Mouse (Mus musculus): ENCODE measurements at regions not wholly inside any gene's neighbourhood (a gene's known extent, or its start where the extent isn't known, plus 50 kb on each side); places are given as distances from the start of the nearest gene placed in this dataset.
A peak's percentile ranks its signal among the peaks of the same experiment; 100 is the strongest.

DNA sequence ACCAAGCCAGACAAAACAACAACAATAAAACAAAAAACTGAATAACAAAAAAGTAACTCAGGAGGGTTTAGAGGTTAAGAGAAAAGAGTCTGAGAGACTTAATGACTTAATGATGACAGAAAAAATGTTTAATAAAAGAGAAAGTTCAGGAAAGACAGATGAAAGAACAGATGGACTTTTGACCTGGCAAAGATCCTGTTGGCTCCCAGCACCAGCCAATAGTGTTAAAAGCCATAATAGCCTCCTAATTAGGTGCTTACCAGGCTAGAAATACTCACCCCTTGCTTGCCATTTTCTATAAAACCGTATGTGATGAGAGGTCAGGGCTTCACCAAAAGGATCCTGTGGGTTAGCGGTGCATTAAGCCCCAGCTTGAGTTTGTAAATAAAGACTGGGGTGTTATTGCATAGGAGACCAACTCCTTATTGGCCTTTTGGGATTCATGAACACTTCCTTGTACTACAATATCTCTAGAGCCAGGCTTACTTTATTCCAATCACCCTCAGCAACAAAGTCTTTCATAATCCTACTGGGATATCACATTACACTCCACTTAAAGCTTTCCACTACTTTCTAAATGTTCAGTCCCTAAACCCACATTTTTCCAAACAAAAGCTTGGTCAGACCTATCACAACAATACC lies 282.1 kb upstream of the Rasa1 start:
- no peak for DNase-seq (ENCODE audit: low spot score in 2 of 2)

GRCm38 (mm10) chr13:85557821-85558220 lies 268.9 kb upstream of the Rasa1 start:
- no peak for DNase-seq (ENCODE audit: low spot score in 2 of 2)

- DNase-seq (ENCODE audit: low spot score in 2 of 2): peak; percentile 43 to 76
Measured at GRCm38 (mm10) chr13:85556101-85556853, 267.3 kb upstream of the Rasa1 start.

DNA sequence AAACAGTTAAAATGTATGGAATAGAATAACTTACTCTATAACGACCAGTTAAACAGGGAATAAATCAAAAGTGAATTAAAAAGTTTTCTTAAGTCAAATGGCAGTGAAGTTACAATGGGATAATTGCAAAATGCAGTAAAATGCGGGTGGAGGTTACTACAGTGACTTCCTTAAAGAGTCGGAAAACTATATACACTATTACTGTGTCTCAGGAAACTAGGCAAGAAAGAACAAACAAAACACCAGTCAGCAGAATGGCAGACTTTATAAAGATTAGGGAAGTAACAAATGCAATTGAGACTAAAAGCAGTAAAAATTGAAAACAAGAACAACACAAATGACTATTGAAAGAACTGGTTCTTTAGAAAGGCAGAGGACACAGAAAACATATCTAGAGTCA lies 264.1 kb upstream of the Rasa1 start:
- no peak for DNase-seq (ENCODE audit: low spot score in 2 of 2)

- peak; percentile 34 to 56 for DNase-seq (ENCODE audit: low spot score in 2 of 2)
Measured at GRCm38 (mm10) chr13:85509671-85510070, 220.7 kb upstream of the Rasa1 start.

DNA sequence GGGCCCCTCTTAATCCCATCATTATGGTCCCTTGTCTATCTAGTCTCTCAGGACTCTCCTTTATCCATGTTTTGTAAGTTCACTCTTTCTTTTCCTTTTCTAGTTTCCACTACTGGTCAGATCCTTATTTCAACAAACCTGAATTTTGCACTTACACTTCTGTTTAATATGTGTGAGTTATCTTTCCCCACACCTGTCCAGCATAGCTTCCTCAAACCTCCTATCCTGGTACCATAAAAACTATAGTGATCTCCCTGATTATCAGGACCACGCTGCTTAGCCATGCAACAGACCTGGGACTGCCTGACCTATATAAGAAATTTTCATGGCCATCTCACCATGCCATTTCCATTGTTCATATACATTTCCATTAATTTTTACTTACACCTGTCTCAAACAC lies 219.6 kb upstream of the Rasa1 start:
- DNase-seq (ENCODE audit: low spot score in 2 of 2): no peak

- peak; percentile 61 to 68 for DNase-seq (ENCODE audit: low spot score in 2 of 2)
Measured at GRCm38 (mm10) chr13:85507374-85508101, 218.6 kb upstream of the Rasa1 start.

DNA sequence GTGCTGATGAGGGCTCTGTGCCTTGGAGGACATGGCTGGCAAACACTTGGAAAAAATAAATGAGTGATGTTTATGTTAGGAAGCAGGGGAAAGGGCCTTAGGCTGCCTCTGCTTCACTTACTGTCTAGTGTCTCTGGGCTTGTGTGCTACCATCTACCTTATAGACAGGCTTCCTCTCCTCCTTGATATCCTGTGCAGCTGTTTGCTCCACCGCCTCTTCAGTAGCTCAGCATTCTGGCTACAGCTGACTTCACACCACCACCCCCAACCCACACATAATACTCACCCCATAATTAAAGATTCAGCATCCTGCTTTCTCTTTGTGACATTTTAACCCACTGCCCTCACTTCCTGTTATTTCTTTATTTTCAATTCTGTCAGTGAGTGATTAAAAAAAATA lies 217.9 kb upstream of the Rasa1 start:
- peak; percentile 69 to 73 for DNase-seq (ENCODE audit: low spot score in 2 of 2)

DNA sequence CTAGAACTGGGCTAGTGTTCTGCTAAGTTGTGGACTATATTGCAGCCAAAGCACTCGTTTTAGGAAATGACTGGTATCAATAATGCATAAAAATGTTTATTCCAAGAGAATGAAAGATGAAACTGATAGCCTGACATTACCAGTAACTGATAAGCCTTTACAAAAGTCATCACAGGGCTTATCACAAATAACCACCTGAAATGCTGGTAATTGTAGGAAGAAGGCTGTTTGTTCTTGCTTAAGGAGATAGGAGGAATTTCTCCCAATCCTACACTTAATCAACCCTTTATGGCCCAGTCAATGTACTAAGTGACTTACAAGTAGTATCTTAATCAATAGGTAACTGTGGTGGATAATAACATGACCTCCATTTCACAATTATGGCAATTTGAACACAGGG lies 217.1 kb upstream of the Rasa1 start:
- no peak for DNase-seq (ENCODE audit: low spot score in 2 of 2)

GRCm38 (mm10) chr13:85505046-85505445 lies 216.1 kb upstream of the Rasa1 start:
- no peak for DNase-seq (ENCODE audit: low spot score in 2 of 2)

DNA sequence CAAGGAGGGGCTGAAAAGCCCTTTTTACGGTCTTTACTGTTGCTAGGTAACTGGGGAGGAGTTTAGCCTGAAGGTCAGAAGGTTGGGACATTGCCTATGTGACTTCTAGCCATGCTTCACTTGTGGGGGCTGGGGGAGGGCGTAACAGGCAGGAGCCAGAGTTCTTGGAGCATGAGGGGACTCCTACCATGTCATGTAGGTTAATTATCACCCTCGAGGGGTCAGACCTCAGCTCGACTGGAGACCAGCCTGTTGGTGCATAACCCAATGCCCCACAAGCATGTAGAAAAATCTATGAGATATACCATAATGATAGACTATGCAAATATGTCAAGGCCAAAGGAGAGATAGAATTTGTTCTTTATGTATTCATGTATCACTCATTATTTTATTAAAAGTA lies 215.1 kb upstream of the Rasa1 start:
- no peak for DNase-seq (ENCODE audit: low spot score in 2 of 2)

DNA sequence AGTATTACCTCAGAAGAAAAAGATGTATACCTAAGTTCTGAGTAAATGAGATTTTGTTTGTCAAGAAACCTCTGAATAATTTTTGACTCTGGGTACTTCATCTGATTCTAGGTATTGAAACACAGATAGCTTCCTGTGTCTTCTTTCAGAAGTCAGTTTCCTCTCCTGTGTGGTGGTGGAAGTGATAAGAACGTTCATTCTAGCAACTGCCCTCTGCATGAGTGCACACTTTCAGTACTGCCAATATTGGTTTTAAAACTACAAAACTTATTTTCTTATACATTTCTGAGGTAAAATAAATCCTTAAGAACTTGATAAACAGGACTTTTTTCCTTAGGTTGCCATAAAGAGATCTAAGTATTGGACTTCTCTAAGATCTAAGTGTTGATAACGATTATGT lies 209.8 kb upstream of the Rasa1 start:
- no peak for DNase-seq (ENCODE audit: low spot score in 2 of 2)

GRCm38 (mm10) chr13:85484790-85485189 lies 195.9 kb upstream of the Rasa1 start:
- no peak for DNase-seq (ENCODE audit: low spot score in 2 of 2)

DNA sequence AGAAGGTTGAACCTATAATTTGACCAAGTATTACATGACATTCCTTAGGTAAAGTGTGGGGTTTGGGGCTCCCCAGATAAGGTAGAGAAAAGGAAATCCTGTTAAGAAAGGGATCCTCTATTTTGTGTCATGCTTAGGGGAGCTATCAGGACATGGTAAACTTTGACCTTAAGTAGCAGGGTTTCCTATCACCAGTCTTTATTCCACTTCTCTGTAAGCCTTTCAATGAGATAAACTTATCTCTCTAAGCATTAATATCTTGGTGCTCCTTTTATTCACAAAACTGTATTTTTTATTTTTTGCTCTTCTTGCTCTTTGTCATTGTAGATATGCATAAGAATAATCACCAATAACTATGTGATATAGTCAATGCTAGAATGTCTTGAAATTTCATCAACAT lies 194.4 kb upstream of the Rasa1 start:
- DNase-seq (ENCODE audit: low spot score in 2 of 2): no peak

DNA sequence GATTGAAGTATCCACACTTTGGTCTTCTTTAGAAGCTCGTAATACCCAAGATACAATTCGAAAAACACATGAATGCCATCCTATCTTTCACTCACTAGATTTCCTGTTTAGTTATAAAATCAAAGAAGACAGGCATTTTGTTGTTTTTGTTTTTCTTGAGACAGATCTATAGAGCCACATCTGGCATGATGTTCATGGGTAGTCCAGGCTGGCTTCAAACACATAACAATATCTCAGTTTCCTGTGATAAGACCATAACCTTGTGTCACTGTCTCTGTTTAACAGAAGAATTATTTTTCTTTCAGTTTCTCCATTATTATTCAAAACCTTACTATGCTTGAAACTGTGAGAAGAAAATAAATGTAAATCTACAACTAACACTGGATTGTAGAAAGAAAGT lies 190.5 kb upstream of the Rasa1 start:
- no peak for DNase-seq (ENCODE audit: low spot score in 2 of 2)

GRCm38 (mm10) chr13:85476274-85476846 lies 187.4 kb upstream of the Rasa1 start:
- no peak for DNase-seq (ENCODE audit: low spot score in 2 of 2)

DNA sequence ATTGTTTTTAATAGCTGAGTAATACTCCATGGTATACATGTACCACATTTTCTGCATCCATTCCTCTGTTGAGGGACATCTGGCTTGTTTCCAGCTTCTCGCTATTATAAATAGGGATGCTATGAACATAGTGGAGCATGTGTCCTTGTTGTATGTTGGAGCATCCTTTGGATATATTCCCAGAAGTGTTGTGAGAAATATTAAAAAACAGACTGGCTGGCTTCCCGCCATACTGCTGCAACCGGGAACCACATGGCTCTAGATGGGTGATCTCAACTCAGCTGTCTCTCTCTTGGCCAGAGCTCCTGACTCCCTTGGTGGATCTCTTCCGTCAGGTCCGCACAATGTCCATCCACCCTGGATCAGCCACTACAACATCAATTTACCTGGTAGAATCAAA lies 182.4 kb upstream of the Rasa1 start:
- DNase-seq (ENCODE audit: low spot score in 2 of 2): no peak

DNA sequence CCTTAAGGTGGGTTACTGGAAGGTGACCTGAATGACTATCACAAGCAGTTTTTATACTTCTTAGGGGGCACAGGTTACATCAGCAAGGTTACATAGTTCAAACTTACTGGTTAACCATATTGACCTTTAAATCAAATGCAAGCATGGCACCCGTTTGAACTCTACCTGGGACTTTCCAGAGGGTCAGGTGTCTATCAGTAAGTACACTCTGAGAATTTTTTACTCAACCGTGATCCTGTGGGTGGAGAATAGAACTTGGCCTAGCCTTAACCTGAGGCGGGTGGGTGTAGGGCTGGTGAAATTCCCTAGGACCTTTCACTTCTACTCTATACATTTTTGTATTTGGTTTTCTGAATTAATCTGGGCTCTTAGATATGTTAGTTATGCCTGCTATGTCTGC lies 170.5 kb upstream of the Rasa1 start:
- DNase-seq (ENCODE audit: low spot score in 2 of 2): no peak

DNA sequence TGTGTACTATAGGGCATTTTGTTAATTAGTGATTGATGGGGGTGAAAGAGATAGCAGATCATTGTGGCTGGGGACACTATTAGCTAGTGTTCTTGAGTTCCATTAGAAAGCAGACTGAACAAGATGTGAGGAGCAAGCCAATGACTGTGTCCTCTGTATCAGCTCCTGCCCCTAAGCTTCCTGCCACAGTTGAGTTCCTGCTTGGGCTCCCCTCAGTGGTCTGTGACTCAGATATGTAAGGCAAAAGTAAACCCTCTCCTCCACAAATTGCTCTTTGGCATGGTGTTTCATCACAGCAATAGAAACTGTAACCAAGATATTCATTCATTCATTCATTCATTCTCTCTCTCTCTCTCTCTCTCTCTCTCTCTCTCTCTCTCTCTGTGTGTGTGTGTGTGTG lies 169.7 kb upstream of the Rasa1 start:
- no peak for DNase-seq (ENCODE audit: low spot score in 2 of 2)

DNA sequence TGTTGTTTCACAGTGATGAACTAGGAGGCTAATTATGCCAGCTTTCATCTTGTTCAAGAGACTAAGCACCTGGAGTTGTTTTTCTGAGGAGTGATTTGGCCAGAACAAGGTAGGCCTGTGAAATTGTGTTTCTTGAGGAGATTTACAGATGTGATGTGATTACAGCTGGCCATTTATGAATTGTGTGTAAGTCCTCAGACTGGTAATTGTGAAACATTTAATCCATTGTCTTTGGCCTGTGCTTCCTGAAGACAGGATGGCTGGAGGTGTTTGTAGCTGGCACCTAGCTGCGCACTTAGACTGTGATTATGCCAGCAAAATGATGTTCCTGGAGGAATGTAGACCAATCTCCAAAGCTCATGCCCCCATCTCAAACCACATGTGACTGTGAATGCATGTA lies 150.7 kb upstream of the Rasa1 start:
- DNase-seq (ENCODE audit: low spot score in 2 of 2): no peak

DNA sequence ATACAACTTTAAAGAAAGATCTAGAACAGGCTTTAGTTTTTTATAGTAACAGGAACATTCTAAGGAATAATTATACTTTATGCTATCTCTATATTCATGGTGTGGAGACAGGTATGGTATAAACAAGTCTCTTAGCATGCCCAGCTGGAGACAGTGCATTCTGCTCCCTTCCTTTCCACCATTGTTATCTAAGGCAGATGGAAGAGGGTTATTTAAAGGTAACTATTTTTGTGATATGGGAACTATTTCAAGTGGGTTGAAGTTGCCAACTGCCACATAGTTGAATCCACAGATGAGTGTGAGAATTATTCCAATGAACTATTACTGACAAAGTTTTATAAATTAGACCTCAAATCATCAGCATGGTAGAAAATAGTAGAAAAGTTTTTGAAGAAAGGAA lies 148.9 kb upstream of the Rasa1 start:
- DNase-seq (ENCODE audit: low spot score in 2 of 2): no peak

DNA sequence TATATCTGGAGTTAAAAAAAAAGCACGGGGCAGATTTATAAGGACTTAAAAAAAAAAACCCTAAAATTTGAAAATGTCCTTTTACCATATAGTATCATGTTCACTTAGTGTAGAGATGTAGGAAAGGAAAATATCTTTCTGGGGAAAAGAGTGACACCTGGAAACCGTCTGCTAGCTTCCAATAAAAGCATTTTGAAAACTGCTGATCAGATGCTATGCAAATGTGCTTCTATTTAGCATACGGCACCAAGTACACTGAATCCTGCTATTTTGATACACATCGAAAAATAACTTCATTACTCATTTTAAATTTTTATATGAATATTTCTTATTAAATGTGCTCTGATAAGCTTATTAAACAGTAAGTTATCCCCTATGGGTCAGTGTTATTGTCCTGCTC lies 148.1 kb upstream of the Rasa1 start:
- DNase-seq (ENCODE audit: low spot score in 2 of 2): no peak

DNA sequence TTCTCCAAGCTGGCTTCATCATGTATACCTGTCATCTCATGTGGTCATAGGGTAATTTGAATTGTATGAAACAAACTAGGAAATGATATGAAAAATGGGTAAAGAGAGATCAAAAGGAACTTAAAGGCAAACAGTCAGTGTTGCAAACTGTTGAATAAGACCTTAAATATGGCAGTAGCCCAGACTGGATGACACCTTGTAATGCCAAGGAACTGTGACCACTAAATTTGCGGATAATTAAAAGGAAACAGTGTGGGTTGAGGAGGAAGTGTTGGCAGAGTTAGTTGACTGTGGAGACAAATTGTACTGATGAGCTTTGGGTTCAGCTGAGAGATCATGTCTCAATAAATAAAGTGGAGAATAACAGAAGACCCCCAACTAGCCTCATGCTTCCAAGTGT lies 147.3 kb upstream of the Rasa1 start:
- DNase-seq (ENCODE audit: low spot score in 2 of 2): no peak
